Mouse (Mus musculus) forebrain, embryonic 16.5 days (tissue): ENCODE results near the gene Creld1. TPM values are rescaled to one million over a fixed set of nuclear protein-coding genes. Genes with fewer than 3 reads are reported as not detected.

Experiments
- ATAC-seq: fragments of 200-750 bp; cut with Nextera tagmentation; 2 replicates; pipeline ENCODE4 v1.8.0; 2017; ENCODE audit warnings: mild to moderate bottlenecking, moderate library complexity
- H3K27ac ChIP-seq: fragments of 300-500 bp; sonication (generic); 2 replicates; pipeline ENCODE4 v1.5.1; 2014; ENCODE audit warnings: low read length, control low read depth
- H3K27me3 ChIP-seq: fragments of 300-500 bp; sonication (generic); replicated peaks from 2 replicates; pipeline ENCODE4 v1.6.1; 2014; ENCODE audit warnings: low read length; ENCODE audit not compliant: control insufficient read depth, insufficient read depth
- H3K36me3 ChIP-seq: fragments of 300-500 bp; sonication (generic); 2 replicates; pipeline ENCODE4 v1.6.1; 2014; ENCODE audit not compliant: control insufficient read depth, insufficient read depth
- H3K4me1 ChIP-seq: fragments of 300-500 bp; sonication (generic); replicated peaks from 2 replicates; pipeline ENCODE4 v1.6.1; 2014; ENCODE audit warnings: low read length; ENCODE audit not compliant: control insufficient read depth, insufficient read depth
- H3K4me2 ChIP-seq: fragments of 300-500 bp; sonication (generic); 2 replicates; pipeline ENCODE4 v1.6.1; 2014; ENCODE audit warnings: mild to moderate bottlenecking, low read length, control low read depth
- H3K4me3 ChIP-seq: fragments of 300-500 bp; sonication (generic); replicated peaks from 2 replicates; pipeline ENCODE4 v1.5.1; 2014; ENCODE audit warnings: mild to moderate bottlenecking, low read length, control low read depth
- H3K9ac ChIP-seq: fragments of 300-500 bp; sonication (generic); replicated peaks from 2 replicates; pipeline ENCODE4 v1.6.1; 2014; ENCODE audit warnings: low read depth, low read length, control low read depth
- H3K9me3 ChIP-seq: fragments of 300-500 bp; sonication (generic); 2 replicates; pipeline ENCODE4 v1.6.1; 2016; ENCODE audit warnings: low read length; ENCODE audit not compliant: control insufficient read depth
- WGBS: fragments of 180-500 bp; shearing (Covaris S2); extraction: QIAGEN DNeasy Blood & Tissue Kit; methylation state at CpG from one replicate; pipeline ENCODE4 v1.1.7; 2014; 5-methylcytosine and 5-hydroxymethylcytosine counted together
- polyA plus RNA-seq: library from polyadenylated mRNA; unstranded; fragments of >200 nt; fragmentation: Nextera tagmentation; extraction: Ambion mirVana; gene quantifications from 2 replicates; pipeline ENCODE4 v1.2.1, GENCODE M21; 2015

The Creld1 gene
- polyA plus RNA-seq: 62.6 and 73.9 TPM in 2 replicates

DNA sequence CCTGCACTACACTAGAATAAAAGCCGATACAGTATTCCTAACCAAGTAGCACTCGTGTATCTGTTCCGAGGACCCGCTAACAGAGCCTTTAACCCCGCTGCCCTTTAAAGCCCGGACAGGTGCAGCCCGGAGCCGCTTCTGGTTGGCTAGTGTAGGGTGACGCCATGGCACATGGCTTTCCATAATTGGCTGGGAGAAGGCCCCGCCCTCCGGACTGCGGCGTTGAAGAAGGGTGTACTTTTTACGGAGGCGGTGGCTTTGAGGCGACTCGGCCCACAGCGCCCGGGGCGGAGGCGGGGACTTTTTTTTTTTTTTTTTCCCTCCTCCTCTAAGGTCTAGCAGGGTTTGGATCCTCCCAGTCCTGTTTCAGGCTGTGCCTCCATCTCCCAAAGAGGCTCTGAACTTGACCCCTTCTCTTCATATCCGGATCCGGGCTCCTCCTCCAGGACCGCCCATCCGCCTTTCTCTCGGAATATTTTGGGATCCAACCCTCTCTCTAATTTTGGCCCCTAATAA is at the start of gene Creld1:
Gene Creld1, plus strand, starts transcription at position 198 of the 516 bp plus-strand sequence.
- Histone ChIP-seq H3K9me3 (no peaks in the 10 kb centered on the region), H3K27me3 (no peaks in the 10 kb centered on the region), H3K9ac (peak within 1 kb of the TSS; percentile 76), H3K4me1 (peaks cover 24% of the 10 kb centered on the region), H3K4me3 (peak within 1 kb of the TSS; percentile 70), H3K4me2 (peak within 1 kb of the TSS; percentile 73), H3K36me3 (no peaks in the 10 kb centered on the region), H3K27ac (peak within 1 kb of the TSS; percentile 79)
- under 1% methylated on average over 26 of the region's 26 CpGs for whole genome bisulfite sequencing
- peak; percentile 98 for ATAC-seq

DNA sequence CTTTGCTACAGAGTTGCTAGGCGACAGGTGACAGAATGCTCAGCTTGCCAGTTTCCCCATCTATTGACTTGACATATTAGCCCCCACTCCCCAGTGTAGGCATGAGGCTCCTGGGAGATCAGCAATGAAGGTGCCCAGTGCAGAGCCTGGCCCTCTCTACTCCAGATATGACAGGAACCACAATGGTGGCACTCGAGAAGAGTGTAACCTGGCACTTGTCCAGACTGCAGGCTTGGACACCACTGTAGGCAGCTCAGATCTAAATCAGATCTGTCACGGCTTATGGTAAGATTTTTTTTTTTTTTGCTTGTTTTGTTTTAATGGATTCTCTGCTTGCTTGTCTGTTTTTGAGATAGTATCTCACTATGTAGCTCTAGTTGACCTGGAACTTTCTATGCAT is 49.4 kb upstream of the Creld1 start:
- Histone ChIP-seq H3K4me2 (no peak overlapping the region), H3K27me3 (no peaks in the 10 kb centered on the region), H3K9ac (no peak overlapping the region), H3K9me3 (no peaks in the 10 kb centered on the region), H3K4me3 (no peak overlapping the region), H3K4me1 (no peaks in the 10 kb centered on the region), H3K27ac (no peak overlapping the region), H3K36me3 (no peaks in the 10 kb centered on the region)
- WGBS: 62% methylated on average over 3 of the region's 3 CpGs
- no peak for ATAC-seq

DNA sequence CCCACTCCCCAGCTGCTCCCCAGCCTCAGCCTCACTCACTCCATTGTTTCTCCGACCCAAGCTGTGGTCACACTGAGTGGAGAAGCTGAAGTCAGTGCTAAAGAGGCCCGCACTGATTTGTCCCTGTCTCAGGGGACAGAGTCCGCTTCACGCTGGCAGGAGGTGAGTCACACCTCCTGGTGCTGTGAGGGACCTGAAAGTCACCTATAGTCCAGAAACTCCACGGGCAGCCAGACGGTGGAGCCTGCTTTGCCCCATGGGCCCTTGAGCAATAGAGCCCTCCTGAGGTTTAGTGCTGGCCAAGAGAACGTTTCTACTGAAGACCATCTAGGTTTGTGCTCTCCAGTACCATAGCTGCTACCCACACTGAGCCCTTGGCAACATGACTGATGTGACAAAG is 48.4 kb upstream of the Creld1 start:
- Histone ChIP-seq H3K4me1 (no peaks in the 10 kb centered on the region), H3K4me2 (no peak overlapping the region), H3K9me3 (no peaks in the 10 kb centered on the region), H3K36me3 (no peaks in the 10 kb centered on the region), H3K27ac (no peak overlapping the region), H3K9ac (no peak overlapping the region), H3K4me3 (no peak overlapping the region), H3K27me3 (no peaks in the 10 kb centered on the region)
- WGBS: 75% methylated on average over 7 of the region's 7 CpGs
- no peak for ATAC-seq

DNA sequence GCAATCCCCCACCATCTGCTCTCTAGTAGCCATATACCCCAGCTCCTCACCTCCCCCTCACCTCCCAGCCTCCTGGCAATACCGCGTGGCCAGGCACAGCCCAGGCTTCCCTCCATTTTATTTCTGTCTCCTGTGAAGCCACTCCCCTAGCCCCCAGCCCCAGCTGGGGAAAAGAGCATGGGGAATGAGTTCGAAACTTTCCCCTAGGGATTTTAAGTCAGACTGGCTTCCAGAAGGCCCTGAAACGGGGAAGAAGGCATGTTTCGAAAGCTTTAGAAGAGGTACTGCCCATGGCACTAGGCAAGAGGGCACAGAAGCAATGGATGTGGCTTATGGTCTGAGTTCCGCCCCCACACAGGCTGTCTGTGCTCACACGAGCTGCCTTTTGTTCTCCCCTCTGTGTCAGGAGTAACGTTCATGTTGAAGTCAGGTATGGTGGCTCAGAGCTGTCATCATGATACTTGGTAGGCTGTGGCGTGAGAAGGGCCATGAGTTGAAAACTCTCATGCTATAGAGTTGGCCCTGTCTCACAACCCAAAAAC is 47.4 kb upstream of the Creld1 start, which contains the start of gene Cidec:
Gene Cidec, minus strand, starts transcription at position 97 of the 542 bp plus-strand sequence.
- no peak for ATAC-seq
- no peaks in the 10 kb centered on the region for H3K36me3 ChIP-seq
- 79% methylated on average over 9 of the region's 9 CpGs for WGBS
- no peak within 1 kb of the TSS for H3K4me2 ChIP-seq
- no peaks in the 10 kb centered on the region for H3K9me3 ChIP-seq
- H3K4me1 ChIP-seq: no peaks in the 10 kb centered on the region
- no peak within 1 kb of the TSS for H3K4me3 ChIP-seq
- H3K27ac ChIP-seq: no peak within 1 kb of the TSS
- H3K9ac ChIP-seq: no peak within 1 kb of the TSS
- no peaks in the 10 kb centered on the region for H3K27me3 ChIP-seq

DNA sequence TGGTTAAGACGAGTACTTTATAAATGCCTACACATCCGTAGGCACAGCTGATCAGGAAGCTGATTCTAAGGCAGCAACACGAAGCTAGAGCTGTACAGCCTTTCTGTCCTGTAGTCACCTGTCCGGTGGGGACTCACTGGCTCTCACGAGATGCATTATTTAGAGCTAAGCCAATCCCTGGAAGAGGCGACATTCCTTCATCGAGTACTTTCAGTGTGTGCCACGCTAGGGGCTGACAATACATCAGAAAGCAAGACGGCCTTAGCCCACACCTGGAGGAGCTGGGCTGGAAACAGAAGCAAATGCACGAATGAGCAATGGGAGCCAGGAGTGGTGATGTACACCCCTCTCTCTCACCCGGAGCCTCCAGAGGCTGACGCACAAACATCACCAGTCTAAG is 46.0 kb upstream of the Creld1 start:
- H3K4me1 ChIP-seq: 0 out of 2 replicates have a peak, but pooled peaks cover 3% of the 10 kb centered on the region
- H3K36me3 ChIP-seq: no peaks in the 10 kb centered on the region
- WGBS: 79% methylated on average over 12 of the region's 12 CpGs
- no peak overlapping the region for H3K27ac ChIP-seq
- H3K27me3 ChIP-seq: no peaks in the 10 kb centered on the region
- ATAC-seq: no peak
- no peak overlapping the region for H3K4me3 ChIP-seq
- no peak overlapping the region for H3K9ac ChIP-seq
- H3K9me3 ChIP-seq: no peaks in the 10 kb centered on the region
- H3K4me2 ChIP-seq: no peak overlapping the region

DNA sequence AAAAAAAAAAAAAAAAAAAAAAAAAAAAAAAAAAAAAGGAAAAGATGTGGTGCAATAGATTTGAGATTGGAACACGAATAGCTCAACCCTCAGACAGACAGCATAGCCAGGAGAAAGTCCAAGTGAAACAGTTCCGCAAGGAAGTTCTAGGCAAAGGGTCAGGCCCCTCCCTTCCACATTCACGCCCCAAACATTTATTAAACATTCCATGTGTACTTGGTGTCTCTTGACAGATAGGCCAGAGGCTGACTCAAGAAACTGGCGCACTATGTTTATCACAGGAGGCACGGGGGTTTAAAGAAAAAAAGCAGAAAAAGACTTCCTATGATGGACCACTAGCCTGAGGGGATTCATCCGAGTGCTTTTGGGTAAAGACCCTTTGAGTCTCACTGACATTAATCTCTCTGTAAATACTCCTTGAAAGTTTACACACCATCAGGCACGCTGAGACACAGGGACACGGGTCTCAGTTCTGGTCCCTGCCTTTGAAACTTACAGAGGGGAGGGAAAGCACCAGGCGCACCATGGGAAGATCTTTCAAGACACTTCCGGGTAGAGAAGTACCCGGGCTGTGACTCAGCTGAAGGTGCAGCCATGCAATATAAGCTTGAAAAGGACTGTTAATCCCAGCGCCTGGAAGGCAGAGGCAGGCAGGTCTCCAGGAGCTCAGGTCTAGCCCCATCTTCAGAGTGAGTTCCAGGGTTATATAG is 44.2 kb upstream of the Creld1 start:
- no peak overlapping the region for H3K4me2 ChIP-seq
- no peaks in the 10 kb centered on the region for H3K9me3 ChIP-seq
- 70% methylated on average over 12 of the region's 12 CpGs for WGBS
- H3K9ac ChIP-seq: no peak overlapping the region
- H3K27me3 ChIP-seq: no peaks in the 10 kb centered on the region
- no peak for ATAC-seq
- no peaks in the 10 kb centered on the region for H3K36me3 ChIP-seq
- H3K27ac ChIP-seq: no peak overlapping the region
- H3K4me3 ChIP-seq: no peak overlapping the region
- H3K4me1 ChIP-seq: peaks cover 11% of the 10 kb centered on the region

DNA sequence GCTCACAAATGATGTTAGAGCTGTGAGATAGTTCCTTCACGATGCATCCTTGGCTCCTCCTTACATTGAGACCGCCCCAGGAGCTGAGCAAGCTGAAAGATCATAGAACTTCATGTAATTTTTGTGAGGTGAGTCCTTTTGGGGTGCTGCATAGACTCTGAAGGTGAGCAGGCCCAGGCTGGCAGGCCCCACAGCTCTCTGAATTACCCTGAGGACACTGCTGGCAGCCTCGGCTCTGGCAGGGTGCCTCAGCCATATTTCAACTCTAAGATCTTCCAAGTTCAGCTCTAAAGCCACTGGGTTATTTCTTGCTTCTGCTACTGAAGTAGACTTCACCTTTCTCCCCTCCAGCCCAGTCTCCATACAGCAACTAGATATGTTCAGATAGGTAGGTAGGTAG is 42.4 kb upstream of the Creld1 start:
- H3K36me3 ChIP-seq: no peaks in the 10 kb centered on the region

DNA sequence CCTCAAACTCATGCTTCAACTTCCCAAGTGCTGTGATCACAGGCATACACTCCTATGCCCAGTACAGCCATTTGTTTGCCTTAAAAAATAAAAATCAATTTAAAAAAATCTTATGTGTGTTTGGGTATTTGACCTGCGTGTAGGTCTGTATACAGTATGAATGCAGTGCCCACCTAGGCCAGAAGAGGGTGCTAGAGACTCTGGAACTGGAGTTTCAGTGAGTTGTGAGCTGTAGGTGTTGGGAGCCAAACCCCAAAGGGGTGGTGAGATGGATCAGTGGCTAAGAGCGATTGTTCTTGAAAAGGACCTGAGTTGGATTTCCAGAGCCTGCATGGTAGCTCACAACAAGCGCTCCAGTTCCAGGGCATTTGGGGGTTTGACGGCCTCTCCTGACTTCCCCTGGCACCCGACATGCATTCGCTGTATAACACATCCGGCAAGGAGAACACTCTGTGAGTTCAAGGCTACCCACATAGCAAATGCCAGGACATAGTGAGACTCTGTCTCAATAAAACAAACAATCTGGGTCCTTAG is 41.9 kb upstream of the Creld1 start:
- Histone ChIP-seq H3K36me3 (no peaks in the 10 kb centered on the region), H3K4me1 (peaks cover 11% of the 10 kb centered on the region), H3K9ac (no peak overlapping the region), H3K27ac (no peak overlapping the region), H3K27me3 (no peaks in the 10 kb centered on the region), H3K4me3 (no peak overlapping the region), H3K9me3 (no peaks in the 10 kb centered on the region), H3K4me2 (no peak overlapping the region)
- ATAC-seq: 0 out of 2 replicates have a peak, but pooled peaks have one; percentile 14
- WGBS: 51% methylated on average over 7 of the region's 7 CpGs

More for the DNA sequence above, 42.4 kb upstream of the Creld1 start:
- WGBS: 82% methylated on average over 3 of the region's 3 CpGs
- H3K27me3 ChIP-seq: no peaks in the 10 kb centered on the region
- no peaks in the 10 kb centered on the region for H3K9me3 ChIP-seq
- no peak overlapping the region for H3K4me2 ChIP-seq
- ATAC-seq: no peak
- peaks cover 11% of the 10 kb centered on the region for H3K4me1 ChIP-seq
- H3K9ac ChIP-seq: no peak overlapping the region
- H3K27ac ChIP-seq: no peak overlapping the region
- H3K4me3 ChIP-seq: no peak overlapping the region

DNA sequence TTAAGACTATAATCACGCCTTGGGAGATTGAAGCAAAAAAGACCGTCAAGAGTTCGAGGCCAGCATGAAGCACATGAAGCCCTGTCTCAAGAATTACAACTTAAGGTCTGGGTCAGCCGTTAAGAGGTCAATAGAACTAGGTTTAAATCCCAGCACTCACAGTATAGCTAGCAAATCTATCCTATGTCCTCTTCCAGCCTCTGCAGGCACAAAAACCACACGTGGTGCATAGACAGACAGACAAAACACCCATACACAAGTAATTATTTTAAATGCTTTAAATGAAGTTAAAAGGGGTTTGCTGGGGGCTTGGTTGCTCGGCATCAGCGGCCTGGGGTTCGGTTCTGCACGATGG is 41.0 kb upstream of the Creld1 start:
- Histone ChIP-seq H3K27ac (peak overlapping the region; percentile 46; the same call in 1 of the 2 replicates), H3K4me2 (peak overlapping the region; percentile 81), H3K9me3 (no peaks in the 10 kb centered on the region), H3K36me3 (peaks cover under 1% of the 10 kb centered on the region; the same call in 1 of the 2 replicates), H3K4me1 (peaks cover 11% of the 10 kb centered on the region), H3K4me3 (peak overlapping the region; percentile 91), H3K27me3 (no peaks in the 10 kb centered on the region), H3K9ac (peak overlapping the region; percentile 76)
- ATAC-seq: peak; percentile 44
- 41% methylated on average over 9 of the region's 9 CpGs for WGBS
